Mouse (Mus musculus) T-helper 1 cell (primary cell): ENCODE data around the gene Itpk1.

Experiments
- in situ Hi-C: fragments of 300-600 bp; cut with MboI, MseI; formaldehyde crosslinking; loops from one replicate; pipeline ENCODE4 v1.15.1; 2025; ENCODE audit warnings: high pct_unique_total_duplicates

Itpk1 gene

DNA sequence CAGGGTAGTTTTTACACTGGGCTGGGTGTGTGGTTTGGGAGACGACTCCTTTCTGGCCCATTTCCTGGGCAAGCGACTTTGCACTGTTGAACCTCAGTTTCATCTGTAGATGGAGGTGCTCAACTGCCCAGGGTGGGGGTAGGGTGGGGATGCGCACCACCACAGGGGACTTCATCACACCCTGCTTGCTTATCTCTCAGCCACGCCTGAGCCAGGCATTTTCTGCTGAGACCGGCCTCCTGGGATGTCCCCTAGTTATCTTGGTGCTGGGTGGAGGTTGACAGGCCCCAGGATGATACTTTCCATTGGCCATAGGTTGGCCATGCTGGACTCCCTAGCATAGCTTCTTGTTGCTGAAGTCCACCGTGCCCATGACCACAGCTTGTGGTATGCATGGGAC lies 139.6 kb downstream of the Itpk1 start:
- in situ Hi-C loops: no loop called here

DNA sequence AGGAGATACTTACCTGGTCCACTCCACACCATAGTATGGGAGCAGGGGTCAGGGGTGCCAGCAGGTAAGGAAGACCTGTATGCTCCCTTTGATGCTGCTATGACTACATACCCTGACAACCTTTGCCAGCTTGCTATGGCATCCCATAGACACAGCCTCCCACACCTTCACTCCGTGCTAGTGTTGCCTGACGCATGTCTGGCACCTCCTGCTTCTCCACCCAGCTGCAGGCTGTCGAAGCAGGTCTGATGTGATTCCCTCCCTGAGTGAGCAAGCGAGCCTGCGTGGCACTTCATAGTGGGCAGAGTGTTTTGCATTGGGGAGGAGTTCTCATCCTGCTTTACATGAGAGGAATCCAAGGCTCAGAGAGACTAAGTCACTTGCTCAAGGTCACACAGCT lies 147.4 kb downstream of the Itpk1 start:
- in situ Hi-C loops: no loop called here

DNA sequence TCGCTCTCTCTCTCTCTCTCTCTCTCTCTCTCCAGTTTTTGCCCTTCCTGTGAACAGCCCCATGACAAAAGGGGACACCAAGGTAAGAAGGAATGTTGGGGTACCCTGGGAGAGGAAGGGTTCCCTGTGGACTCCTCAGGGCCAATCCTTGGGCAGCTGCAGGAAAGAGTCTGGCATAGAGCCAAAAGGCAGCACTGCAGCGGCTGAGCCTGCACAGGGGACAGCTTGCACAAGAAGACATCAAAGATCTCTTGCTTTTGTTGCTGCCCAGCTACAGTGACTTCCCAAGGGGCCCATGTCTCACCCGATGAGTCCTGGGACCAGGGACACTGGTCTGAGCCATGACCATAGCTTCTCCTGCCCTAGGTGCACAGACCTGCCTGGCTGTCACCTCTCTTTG lies 148.9 kb downstream of the Itpk1 start:
- in situ Hi-C loops: no loop called here

DNA sequence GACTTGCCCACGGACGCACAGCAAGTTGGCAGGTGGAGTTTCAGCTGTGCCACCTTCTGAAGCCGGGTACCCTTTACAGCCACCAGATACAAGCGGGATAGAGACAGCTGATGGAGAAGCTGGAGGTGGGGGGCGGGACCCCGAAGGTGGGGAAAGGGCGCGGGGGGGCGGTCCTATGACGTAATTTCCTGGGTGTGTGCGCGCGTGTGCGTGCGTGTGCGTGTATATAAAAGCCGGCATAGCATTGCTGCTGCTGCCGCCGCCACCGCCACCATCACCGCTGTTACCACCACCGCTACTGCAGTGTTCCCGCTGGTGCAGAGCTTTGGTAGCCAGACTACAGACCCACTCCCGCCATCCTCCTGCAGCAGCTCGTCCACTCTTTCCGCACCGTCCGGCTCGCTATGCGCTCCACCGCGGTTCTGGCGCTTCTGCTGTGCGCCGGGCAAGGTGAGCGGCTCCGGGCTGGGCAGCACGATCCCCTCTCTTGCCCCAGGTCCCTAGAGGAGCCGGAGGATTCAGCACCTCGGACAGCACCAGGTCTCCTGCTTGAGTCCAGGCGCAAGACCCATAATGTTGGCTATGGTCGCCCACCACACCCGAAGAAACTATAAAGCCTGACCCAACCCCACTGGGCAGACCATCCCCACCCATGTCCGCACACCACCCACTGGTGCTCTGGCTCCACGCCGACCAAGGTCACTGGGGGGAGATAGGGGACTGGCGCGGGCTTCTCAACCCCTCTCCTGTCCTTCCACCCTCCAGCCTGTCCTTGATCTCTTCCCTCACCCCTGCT lies 149.8 kb downstream of the Itpk1 start, which contains the start of gene Chga:
Chga (plus strand) TSS at position 249 of the 796 bp plus-strand sequence.
- in situ Hi-C loops: no loop called here

DNA sequence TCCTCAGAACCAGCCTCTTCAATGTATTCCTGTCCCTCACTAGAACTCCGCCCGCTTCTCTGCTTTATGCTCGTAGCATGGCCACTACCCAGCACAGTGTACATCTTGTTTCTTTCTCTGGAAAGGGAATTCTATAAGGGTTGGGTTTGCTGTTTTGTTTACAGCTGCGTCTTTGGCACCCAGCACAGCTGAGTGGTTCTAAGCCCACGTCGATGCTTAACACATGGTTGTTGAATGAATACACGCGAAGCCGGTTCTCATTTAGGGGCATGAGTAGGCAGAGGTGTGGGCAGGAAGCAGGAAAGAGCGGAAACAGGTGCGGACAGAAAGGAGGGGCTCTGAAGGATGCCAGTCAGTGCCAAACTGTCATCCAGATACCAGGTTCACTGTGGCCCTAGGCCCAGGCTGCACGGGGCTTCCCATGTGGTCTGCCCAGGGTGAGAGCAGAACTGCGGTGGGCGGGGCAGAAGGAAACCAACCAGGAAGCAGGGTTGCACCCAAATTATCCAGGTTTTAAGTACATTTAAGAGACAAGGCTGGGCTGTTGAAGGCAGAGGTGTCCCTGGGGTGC lies 150.9 kb downstream of the Itpk1 start:
- in situ Hi-C loops: no loop called here

DNA sequence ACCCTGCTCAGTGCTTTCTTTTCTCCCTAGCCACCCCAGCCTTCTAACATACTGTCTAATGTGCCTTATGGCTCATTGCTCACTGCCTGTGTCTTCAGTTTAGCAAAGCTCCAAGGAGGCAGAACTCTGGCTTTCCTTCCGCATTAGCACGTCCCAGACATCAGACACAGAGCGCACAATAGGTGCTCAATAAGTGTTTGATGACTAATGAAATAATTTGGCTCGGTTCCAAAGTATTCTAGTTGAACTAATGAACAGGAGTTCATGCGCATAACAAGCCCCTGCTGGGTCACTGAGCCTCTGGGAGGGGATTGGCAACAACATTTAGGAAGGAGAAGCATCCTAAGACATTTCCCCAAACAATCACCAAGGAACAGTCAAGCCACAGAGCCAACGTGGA lies 152.7 kb downstream of the Itpk1 start:
- in situ Hi-C loops: no loop called here

DNA sequence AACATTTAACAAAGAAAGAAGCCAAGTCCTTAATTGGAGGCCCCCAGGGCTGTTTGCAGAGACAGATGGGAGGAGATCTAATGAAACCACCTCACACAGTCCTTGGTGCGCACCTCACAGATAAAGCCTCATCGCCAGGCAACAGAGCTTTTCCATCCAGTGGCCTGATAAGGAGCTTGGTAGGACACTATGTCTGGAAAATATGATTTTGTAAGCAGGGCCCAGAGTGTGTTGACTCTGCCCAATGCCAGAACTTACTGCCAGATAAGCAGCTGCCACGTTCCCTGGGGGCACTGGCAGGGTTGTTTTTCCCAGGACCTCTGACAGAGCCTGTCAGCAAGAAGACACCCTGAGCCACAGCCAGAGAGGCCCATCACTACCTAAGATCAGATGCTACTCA lies 153.5 kb downstream of the Itpk1 start:
- in situ Hi-C loops: no loop called here

DNA sequence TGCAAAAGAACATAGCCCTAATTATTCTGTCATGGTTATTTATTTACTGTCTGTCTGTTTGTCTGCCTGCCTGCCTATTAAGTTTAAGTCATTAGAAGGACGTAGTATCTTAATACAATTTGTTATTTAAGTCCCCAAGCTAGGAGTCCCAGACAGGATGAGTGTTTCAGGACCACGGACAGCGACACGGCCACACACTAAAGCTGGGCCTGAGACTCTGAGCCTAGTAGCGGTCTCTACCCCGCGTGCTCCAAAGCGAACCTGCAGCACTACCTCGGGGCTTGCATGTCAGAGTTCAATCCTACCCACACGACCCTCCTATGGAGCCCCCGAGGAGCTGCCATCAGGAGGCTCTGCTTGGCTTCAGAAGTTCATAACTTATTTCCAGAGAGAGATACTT lies 154.2 kb downstream of the Itpk1 start:
- in situ Hi-C loops: no loop called here

DNA sequence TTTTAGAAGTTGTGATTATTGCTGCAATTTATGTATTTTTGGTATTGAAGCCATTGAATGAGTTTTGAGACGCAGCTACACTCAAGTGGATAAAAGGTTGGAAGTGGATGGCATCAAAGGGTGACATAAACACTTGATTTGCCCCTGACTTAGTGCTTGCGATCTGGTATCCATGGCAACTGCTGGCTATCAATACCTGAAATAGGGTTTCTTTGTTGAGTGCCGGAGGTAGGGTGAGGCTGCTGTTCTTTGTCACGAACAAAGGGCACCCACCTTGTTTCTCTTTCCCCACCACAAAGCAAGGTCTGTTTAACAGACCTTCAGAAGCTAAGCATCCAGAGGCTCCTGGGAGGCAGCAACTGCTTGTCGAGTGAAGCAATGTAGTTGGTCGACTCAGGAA lies 159.6 kb downstream of the Itpk1 start:
- in situ Hi-C loops: no loop called here

DNA sequence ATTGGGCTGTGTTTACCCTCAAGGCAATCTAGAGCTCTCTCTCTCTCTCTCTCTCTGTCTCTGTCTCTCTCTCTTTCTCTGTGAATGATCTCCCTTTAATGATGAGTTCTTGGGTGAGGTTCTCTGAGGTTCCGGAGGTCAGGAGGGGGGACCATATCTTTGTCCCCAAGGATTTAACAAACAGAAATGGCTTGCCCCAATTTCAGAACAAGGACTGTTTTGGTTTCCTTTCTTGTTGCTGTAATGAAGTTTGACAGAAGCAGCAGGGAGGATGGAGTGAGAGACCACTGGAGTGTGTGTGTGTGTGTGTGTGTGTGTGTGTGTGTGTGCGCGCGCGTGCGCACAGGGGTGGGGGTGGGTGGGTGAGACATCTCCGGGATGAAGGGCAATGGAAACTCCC lies 163.6 kb downstream of the Itpk1 start:
- in situ Hi-C loops: no loop called here

DNA sequence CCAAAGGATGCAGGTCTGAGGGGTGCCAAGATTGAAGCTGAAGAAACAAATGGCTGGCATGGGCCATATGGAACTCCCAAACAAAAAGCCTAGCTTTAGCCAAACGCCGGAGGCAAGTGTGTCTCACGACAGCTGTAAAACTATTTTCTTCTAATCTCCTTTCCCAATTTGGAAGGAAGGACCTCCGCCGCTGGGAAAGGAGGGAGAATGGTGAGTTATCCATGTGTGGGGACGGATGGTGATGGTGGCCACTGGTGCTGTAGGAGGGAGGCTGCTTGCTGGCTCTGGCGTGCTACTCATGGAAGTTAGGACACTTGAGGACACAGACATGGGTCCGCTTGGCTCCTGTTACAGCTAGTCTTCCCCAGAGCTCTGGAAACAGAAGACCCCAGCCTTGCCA lies 164.5 kb downstream of the Itpk1 start:
- in situ Hi-C loops: no loop called here

DNA sequence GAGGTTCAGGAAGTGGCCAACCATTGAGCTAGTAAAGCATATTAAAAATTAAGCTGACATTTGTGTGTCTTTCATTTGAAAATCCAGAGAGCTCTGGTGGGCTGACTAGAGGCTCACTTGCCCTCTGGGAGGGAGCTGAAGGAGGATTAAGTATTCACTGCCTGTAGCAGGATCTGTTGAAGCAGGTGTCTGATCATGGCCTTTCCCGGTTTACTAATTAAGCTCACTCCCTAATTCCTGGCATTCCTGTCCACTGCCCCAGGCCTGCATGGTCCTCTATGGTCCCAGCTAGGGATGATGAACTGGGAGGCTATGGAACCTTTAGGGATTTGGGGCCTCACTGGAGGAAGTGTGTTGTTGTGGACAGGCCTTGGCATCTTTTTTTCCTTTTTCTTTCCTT lies 168.9 kb downstream of the Itpk1 start:
- in situ Hi-C loops: loop anchor here (10.0 kb wide), 1 partner anchor 1829 kb away; no protein-coding TSS in a partner anchor

DNA sequence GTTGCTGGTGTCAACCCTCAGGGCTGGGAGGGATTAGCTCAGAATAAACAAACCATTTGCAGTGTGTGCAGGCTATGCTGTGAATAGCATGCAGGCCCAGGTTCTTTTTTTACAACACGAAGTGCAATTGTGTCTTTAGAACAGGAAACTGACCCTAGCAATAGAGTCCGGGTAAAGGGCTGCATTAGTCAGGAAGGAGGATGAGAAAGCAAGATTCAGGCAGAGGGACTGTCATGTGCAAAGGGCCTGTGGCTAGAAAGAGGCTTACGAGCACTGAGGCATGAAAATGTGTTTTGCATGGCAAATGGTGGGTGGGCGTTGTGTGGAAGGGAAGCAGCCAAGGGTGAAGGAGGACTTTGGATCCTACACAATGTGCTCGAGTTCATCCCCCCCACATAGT lies 176.7 kb downstream of the Itpk1 start:
- in situ Hi-C loops: no loop called here

DNA sequence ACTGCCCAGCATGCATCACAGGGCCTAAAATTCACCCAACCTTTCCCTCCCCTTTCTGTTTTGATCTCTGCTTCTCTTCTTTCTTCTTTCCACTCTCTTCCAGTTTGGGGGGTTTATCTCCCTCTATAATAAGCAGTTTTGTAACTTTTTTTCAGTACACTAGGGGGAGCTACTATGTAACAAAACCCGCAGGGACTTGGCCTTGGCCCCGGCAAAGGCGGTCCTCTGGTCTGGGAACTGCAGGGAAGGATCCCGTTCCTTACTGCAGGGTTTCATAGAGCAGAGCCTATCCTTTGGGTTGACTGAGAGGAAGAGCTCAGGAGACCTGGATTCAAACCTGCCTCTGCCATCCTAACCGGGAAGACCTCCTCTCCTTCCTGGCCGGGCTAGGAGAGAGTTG lies 180.0 kb downstream of the Itpk1 start:
- in situ Hi-C loops: loop anchor here (5.0 kb wide), 1 partner anchor 48 kb away; no protein-coding TSS in a partner anchor

DNA sequence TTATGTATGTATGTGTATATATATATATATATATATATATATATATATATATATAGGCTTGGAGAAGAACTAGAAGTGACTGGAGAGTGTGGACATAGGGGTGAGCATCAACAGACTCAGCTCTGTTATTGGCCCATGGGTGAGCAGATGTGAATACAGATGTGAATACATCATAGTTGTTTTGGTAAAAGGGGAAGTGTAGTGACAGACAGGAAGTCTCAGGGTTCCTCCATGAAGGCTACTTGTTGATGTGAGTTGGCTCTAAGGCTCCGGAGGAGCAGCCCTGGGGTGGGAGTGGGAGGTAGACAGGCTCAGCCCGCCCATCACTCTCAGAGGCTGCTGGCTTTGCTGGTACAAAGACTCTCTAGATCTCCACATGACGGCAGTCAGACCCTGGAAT lies 180.5 kb downstream of the Itpk1 start:
- in situ Hi-C loops: loop anchor here (5.0 kb wide), 1 partner anchor 48 kb away; no protein-coding TSS in a partner anchor

DNA sequence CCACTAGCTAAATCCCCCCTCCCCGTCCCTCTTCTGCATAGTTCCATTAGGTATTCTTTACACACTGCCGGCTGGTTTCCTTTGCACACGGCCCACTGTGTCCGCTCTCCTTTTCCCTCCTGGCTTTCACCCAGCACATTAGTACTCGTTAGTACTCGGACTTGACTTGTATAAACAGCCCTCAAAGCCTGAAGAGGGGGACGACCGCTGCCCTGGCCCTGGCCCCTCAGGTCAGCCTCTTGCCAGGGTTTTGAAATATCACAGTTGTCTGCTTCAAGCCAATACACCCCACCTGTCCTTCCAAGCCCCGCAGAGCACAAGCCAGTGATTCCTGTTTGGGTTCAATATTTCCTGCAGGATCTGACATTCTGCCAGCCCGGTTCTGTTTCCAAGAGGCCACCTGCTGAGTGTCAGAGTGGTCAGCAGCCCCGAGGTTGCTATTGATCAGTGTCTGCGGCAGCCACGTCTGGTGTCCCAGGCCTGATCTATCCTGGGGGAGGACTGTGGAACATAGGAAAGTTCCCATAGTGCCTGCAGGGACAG lies 182.9 kb downstream of the Itpk1 start:
- in situ Hi-C loops: loop anchor here (5.0 kb wide), 1 partner anchor 50 kb away; no protein-coding TSS in a partner anchor

DNA sequence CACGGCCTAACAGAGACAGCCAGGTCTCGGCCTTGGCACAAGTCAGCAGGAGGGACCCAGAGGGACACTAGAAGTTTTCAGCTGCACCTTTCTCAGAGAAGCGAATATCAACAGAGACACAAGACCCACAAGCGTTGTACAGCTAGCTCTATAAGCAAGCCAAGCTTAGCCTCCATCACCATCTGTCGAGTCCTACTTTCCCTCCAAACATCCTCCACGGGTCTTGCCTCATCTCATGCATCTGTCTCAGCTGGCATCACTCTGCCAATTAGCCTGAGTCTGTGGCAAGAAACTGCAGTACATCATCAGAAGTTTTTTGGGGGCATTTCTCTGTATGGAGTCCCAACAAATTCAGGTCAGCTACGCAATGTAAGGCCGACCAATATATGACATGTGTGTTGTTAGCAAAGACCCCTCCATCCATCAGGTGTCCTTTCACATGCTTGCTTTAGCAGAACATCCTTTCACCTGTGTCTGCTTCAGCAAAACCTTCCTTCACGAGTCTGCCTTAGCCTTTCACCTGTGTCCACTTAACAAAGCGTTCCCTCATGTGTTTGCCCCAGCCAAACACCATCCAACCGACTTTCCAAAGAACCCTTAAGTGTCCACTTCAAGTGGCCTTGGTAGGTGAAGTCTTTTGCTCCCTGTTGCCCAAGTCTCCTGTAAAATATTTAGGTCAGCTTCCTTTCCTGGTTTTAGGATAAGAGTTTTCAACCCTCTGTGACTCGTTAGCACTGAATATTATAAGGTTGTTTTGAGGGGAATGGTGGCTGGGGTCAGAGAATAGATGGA lies 184.6 kb downstream of the Itpk1 start:
- in situ Hi-C loops: loop anchor here (5.0 kb wide), 1 partner anchor 52 kb away; no protein-coding TSS in a partner anchor
